Mouse (Mus musculus): ENCODE measurements around the gene Jhy.

Gene Jhy

DNA sequence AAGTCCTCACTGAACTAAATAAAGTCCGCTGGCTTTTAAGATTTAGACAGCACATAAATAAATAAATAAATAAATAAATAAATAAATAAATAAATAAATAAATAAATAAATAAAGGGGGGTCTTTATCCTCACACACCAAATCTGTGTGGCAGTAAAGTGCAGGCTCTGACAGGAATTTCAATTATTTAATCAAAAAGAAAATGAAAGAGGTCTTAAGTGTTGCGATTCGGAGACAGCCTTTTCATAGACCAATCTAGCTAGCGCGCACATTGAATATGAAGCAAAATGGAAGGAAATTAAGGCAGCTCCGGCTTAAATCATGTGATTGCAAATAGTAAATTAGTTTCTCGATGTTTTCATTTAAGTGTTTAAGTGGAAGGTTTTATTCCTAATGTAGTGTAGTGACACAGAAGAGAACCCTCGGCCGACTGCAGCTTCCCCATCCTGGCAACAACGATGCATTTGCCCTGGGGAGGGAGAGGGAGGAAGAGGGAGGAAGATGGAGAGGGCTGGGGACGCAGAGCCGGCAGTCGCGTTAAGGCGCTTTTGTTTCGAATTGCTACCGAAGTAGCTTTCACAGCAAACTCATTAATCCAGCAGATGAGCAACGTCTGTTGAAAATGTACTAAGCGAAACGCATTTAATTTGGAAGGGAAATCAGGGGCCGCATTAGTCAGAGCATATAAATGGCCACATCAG lies 105.3 kb downstream of the Jhy start:
- in situ Hi-C loops (cut with MboI): no loop called here

GRCm38 (mm10) chr9:40851515-40851914 lies 112.4 kb downstream of the Jhy start:
- in situ Hi-C loops (cut with MboI): no loop called here

Data from mature B cell (primary cell).